Mouse (Mus musculus): Measurements from ENCODE around the gene Wdr4.

DNA sequence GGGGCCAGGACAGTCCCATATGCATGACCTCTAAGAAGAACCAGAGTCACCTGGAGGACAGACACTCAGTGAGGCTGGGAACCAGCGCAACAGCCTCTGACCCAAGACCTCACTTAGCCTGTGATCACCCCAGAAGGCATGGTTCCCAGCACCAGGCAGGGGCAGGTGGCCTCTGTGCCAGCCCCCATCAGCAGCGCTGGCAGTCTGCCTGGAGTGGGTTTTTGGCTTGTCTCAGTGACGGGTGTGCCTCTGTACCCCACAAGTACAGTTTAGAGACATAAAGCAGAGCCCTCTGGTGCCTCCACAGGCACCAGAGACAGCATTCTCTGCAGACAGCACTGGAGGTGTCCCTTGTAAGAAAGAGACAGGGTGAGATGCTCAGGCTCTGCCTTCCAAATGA is 69.6 kb downstream of the Wdr4 start:
- TF ChIP-seq TAL1 (IDR thresholded peaks at IDR 0.05; ENCODE audit: low read length) (no peak), GATA1 (IDR thresholded peaks at IDR 0.05; ENCODE audit: low read length) (no peak)
